Mouse (Mus musculus) adrenal gland, postnatal 14 days (tissue): ENCODE measurements around the gene 3110040M04Rik. TPM values are rescaled to one million over a fixed set of nuclear protein-coding genes. Genes with fewer than 3 reads are reported as not detected.
A peak's percentile ranks its signal among the peaks of the same experiment; 100 is the strongest.
"Not testable (repeated sequence)": the region's sequence is repeated elsewhere in the genome, so short reads cannot be mapped to it uniquely, and the experiment has no call there.

ENCODE experiments used
- DNase-seq: peaks from one replicate; pipeline ENCODE4 v3.0.0; 2021; ENCODE audit warnings: mixed read lengths
- long read RNA-seq, 2 experiments: library from polyadenylated mRNA; stranded (forward); transcript quantifications; one replicate each; pipeline ENCODE4 v2.0.0; 2021
- total RNA-seq: library from RNA; stranded (reverse); gene quantifications from 2 replicates; pipeline ENCODE4 v1.2.3, GENCODE M21; 2021

Gene 3110040M04Rik
- total RNA-seq = not detected in 2 replicates
- long read RNA-seq, experiment 1 = 0 reads
- long read RNA-seq, experiment 2 = 0 reads

DNA sequence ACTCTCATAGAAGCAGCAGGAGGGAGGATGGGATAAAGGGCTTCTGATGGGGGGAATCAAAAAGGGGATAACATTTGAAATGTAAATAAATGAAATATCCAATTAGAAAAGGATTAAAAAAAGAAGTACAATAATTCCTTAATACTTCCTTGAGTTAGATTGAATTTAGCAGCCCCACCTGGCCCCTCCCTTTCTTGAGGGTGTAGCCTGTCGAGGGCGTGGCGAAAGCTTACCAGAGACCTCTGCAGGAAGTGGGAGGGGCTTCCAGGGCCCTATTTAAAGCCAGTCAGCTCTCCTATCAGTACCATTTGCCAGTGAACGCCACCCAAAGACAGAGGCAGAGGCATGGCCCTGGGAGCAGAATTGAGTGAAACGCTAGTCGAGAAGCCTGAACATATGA lies at the start of gene 3110040M04Rik:
TSS of gene 3110040M04Rik (plus strand) at position 304 of the 400 bp plus-strand sequence.
- not testable (repeated sequence) for DNase-seq

DNA sequence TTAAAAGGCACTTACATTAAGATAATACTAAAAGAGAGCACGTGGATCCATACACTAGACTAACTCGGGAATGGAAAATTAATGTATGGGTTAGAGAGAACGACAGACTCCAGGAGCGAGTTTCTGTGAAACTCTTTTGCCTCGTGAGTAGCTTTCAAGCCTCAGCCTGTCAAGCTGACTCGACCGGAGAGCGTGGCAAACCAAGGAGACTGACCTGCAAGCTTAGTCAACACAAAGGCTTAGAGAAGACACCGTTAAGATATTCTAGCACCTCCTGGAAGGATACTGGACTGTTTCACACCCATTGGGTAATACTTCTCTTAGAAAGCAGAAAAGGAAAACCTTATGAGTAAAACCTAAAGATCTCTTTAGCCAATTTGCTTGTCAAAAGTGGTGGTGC lies 49.8 kb upstream of the 3110040M04Rik start:
- DNase-seq = not testable (repeated sequence)

DNA sequence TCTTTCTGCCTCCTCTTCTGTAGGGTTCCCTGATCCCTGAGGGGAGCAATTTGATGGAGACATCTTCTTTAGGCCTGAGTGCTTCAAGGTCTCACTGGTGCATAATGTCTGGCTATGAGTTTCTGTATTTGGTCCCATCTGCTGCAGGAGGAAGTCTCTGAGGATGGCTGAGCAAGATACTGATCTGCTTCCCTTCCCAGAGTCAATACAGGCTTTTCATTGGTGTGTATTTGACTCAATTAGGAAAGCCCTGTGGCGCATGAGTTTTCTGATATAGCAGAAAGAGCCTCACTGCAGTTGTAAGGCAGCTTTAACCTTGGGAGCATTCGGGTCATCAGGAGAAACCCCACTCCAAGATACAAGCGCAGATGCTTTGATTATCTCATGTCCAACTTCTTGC lies 47.8 kb upstream of the 3110040M04Rik start:
- DNase-seq = no peak

DNA sequence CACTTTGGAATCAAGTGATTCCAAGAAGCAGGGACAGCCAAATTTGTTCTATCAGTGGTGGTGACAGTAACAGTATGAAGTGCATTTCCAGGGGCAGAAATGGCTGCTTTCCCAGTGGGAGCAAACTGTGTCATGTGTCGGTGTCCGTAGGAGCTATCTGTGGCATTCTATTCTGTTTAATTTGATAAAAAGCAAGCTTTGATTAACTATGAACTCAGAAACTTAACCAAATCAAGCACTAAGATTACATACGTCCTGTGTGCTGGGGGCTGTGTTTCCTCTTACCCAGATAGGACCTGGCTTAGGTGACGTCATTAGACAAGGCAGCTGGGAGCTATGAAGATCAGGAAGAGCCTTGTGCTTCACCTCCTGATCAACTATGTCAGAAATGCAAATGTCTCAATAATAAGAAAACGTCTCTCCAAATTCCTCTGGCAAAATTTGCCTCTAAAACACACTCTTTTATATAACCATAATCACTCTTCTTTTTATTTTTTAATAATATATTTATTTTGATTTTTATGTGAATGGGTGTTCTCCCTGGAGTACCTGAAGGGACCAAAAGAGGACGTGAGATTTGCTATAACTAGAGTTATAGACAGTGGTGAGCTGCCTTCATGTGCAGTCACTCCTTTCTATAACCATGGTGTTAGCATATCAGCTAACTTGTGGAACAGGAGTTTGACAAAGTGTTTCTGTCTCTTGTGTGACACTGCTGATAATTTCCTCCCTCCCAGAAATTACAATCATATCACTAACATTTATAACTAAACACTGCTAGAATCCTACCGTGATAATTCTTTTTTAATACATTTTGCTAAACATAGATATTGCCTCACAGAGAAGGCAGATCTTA lies 46.9 kb upstream of the 3110040M04Rik start:
- no peak for DNase-seq

DNA sequence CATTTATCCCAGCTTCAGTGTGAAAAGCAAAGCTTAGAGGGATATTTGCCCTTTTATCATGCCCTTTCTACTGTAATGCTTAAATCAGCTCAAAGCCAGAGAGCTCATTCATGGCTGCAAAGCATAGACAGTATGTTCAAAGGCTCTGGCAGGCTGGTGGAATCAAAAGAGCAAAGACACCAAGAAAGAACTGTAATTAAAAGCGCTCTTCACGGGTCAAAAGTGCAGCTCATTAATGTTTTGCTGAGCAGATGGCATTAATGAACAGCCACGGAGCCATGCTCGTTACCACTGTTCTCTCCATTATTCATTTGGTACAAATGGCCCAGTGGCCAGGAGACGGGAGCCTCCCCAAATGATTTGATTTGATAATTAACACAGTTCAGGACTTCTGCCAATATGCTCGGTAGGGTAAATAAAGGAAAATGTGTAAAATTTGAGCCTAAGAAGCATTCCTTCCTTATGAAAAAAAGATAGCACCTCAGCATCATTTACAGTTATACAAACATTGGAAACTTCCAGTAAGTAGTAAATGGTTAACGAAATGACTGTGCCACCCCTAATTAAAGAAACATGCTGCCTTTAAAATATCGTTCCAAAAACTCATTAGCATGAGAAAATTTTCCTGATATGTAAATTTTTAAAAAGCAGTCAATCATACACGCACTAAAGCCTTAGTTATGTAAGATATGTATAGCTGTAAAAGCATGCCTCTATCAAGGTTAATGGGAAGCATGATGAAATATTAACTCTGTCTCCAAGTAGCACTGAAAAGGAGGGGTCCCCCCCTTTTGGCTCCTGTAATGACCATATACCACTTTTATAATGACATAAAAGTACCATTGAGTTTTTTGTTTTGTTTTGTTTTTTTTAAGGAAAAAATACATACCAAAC lies 45.7 kb upstream of the 3110040M04Rik start:
- no peak for DNase-seq

DNA sequence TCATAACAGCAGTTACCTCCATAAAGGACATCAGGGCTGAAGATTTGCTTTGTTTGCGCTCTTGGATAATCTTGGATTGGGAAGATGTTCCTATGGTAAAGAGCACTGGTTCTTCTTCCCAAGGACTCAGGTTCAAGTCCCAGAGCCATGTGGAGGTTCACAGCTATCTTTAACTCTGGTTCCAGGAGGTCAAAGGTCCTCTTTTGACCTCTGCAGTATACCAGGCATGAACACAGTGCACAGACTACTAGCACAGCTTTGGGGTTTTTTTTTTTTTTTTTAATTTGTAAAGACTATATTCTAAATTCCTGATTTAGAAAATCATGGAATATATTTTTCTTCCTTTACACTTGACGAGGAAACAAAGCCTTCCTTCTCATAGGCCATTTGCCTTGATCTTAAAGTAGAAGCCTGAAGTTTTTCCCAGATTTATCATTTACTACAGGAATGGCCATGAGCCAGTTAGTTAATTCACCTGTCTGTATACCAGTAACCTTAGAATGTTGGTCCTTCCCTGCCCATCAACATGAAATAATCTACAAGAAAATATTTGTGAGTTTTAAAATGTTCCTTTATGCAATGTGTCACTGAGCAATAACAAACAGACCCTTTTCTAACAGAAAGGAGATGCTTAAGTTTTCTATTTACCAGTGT lies 44.9 kb upstream of the 3110040M04Rik start:
- DNase-seq = no peak

DNA sequence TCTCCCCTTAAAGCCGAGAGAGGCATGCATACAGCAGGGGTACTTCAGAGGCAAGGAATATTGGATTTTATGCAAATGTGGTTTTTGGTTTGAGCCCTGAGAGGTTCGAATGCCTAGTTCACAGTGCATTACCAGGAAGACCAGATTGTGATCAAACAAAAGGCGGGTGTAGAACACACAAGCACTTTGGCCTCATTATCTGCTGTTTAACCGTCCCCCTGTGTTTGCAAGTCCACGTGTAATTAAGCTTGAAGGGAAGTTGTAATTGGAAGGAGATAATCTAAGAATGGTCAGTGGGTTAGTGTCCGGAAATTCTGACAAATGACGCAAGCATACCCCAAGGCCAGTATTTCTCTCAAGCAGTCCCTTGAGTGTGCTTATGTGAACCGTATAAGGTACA lies 37.9 kb upstream of the 3110040M04Rik start:
- DNase-seq = no peak

DNA sequence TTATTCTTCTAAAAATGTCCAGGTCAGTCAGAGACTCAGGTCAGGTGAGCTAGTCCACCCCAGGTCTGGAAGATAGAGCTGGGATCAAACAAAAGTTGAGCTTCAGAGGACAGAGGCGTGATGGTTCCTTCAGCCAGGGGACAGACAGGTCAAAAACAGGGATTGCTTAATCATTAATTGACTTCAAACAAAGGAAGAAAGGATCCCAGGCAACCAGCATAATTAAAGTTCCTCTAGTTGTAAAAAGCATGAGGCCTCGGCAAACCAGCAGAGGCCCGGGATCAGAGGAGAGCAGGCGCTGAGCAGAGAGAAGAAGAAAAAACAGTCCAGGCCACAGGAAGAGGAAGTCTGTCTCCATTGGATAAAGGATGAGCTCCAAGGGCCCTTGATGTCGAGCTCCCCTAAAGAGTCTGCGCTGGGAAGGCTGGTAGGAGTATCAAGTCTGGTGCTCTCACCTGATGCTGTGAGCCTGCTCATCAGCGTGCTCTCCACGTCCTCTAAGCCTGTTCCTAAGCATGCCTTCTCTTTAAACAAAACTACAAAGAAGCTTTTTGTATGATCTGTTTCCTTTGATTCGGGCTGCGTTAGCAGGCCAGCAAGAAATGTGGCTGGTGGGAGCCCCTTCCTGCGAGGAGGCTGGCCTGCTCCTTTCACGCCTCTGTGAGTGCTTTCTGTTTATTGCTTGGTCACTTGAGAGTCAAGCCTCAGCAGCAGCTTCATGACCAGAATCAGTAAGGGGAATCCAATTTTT lies 36.4 kb upstream of the 3110040M04Rik start:
- DNase-seq = no peak

DNA sequence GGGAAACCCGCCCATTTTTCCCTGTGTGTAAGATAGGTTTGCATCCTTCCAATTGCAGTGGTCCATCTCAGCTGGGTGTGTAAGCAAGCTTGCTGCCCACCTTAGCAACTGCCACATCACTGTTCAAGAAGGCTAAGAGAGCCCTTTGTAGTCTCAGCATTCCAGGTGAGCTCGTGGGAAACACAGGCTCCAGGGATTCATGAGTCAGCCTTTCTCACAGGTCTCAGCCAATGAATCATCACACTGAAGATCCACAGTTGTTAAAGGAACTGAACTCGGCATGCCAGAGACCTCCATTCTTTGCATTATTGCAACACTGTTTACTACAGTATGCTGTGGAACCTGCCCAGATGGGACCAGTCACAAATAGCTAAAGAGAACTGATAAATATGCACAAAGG lies 35.3 kb upstream of the 3110040M04Rik start:
- DNase-seq = no peak

DNA sequence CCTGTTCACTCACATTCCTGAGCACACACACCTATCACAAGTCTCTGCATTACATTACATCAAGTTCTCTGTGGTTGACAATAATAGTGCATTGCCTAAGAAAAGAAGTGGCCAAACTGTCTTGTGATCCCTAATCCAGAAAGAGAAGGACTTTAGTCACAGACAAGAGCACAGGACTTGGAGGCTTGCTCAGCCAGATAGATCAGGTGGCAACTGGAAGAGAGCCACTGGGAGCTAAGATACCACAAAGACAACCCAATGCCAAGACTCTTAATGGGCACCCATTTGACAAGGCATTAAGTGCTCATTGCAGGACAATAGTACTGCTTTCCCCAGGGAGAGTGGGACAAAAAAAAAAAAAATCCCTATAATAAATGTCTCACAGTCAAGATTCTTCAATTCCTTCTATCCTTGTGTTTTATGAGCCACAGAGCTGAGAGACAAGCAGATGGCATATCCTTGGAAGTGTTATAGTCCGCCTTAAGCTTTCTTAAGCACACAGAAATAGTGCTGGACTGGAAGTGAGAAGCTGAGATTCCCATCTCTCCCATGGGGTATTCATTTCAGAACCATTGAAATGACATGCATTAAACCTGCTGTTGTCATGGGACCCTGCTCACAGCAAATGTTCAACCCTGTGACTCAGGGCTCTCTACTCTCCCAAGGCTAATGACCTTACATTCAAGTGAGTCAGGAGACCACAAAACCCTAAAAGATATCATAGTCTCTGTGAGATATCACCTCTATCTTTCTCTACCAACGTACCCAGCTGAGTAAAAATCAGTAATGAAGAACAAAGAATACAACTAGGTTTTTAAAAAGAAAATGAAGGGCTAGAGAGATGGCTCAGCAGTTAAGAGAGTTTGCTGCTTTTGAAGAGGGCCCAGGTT lies 32.1 kb upstream of the 3110040M04Rik start:
- DNase-seq = peak; percentile 12

DNA sequence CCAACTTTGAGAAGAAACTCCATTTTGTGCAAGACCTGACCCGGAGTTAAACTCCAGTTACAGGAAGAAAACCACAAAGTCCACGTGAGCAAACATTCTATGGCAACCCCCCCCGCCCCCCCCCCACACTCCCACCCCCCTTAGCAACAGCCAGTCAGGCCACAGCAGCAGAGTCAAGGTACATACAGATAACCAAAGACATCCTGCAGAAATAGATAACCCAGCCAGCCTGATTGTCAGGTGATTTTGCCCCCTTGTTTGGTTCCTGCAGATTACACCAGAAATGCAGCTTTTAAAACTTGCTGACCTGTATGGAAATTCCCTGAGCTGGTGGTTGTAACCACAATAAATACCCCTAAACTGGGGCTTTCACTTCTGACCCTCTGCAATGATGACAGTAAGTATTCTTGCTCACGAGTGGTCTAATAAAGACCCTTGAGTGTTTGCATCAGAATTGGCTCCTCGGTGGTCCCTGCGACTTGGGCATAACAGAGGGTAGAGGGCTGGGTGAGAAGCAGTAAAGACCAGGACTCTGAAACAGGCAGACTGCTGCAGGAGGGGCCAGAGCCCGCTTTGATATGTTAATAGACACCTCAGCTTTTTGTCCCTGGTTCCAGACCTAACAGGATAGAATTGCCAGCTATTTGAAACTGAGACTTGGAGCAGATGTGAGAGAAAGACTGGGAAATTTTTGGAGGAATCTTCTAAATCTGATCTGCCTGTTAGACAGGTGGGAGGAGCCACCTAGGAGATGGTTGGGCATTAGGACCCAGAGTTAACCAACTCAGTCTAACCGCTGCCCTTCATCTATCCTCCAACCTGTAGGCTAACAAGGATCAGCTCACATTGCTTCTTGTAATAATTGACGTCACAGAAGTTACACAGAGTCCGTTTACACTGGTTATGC lies 26.6 kb upstream of the 3110040M04Rik start:
- DNase-seq = peak; percentile 32

DNA sequence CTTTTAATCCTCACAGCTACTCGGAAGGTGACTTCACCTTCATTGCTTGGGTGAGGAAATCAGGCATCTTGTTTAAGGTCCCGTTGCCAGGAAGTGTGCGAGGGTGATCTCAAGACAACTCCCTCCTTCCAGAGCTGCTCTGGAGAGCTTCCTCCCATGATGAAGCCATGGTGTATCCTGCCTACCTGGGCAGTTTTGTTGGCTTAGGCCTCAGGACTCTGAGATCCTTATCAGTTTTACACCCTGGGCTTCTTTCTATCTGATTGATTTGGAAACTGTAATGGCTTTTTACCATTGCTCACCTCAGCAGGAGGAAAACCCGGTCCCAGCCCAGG lies 26.0 kb upstream of the 3110040M04Rik start:
- no peak for DNase-seq

DNA sequence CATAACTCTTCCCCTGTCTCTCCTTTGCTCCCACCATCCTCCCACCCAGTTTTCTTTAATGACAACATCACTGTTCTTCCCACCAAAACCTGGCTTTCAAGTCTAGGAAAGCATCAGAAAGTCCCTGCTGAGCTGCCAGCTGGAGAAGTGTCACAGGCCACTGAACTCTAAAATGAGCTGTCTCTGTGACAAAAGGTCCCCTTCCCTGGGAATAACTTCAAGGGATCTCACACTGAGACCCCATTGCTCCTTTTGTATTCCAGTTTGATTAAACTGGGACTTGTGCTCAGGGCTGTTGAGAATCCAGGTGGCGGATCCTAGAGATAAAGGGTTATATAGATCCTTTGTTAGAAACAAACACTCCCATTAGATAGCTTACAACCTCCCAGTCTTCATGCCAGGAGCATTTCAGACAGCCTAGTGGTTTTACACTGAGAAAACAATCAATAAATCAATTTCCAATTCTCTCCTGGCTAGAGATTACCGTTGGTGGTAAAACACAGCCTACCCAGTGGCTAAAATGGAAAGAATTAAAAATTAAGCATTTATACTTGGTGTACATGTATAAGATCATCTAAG lies 25.3 kb upstream of the 3110040M04Rik start:
- DNase-seq = no peak

DNA sequence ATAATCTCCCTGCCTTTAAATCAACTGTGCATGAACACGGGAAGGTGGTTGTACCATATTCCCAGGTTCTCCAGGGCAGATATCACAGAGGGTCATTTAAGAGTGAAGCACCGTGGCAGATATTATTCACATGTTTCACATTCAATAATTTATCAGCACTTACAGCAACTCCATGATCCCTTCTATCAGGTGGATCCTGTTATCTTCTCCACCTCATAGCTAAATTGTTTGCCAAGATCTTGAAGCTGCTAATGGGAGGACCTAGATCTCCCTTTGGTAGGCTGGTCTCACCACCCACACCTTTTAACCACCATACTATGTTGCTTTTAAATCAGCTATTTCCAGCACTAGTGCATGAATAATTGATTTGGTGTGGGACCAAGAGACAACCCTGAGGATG lies 23.8 kb upstream of the 3110040M04Rik start:
- no peak for DNase-seq

DNA sequence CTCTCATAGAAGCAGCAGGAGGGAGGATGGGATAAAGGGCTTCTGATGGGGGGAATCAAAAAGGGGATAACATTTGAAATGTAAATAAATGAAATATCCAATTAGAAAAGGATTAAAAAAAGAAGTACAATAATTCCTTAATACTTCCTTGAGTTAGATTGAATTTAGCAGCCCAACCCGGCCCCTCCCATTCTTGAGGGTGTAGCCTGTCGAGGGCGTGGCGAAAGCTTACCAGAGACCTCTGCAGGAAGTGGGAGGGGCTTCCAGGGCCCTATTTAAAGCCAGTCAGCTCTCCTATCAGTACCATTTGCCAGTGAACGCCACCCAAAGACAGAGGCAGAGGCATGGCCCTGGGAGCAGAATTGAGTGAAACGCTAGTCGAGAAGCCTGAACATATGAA lies 21.7 kb upstream of the 3110040M04Rik start, which contains the start of gene Gm47985:
TSS of gene Gm47985 (plus strand) at position 272 of the 400 bp plus-strand sequence.
- DNase-seq = not testable (repeated sequence)

DNA sequence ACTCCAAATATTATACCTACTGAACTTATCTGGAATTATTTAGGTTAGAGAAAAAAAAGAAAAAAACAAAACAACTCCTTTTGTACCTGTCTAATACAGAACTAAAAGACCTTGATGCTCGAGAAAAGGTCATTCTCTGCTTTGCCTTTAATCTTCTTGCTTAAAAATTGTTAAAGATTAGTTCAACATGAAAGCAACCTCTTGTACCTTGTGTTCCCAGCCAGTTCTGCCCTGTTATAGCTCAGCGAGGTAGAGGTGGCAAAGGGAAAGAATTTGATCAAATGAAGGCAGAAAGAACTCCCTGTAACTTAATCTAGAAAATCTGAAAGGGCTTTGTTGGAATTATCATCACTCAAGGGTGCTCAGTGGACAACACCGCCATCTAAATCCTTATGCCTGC lies 17.7 kb upstream of the 3110040M04Rik start:
- DNase-seq = not testable (repeated sequence)

DNA sequence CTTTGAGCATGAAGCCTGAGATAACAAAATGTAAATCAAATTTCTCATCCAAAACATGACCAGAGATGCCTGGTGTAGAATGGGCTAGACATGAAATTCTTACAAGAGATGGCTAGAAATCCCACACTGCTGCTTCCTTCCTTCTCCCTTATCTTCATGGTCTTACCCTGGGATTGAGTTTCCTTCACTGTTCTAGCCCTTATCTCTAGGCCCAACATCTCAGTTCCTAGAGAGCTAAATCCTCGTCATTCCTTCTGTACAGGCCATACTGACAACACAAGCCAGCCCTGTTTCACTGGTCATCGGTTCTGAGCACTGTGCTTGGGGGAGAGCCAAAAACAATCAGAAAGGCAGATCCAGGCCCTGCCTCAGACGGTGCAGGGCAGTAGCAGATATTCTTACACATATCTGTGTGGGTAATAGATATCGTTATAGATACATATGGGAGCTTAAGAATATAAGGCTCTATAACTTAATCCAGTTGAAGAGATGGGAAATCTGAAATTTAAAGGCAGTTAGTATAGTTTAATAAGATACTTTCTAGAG lies 17.0 kb upstream of the 3110040M04Rik start:
- DNase-seq = not testable (repeated sequence)

DNA sequence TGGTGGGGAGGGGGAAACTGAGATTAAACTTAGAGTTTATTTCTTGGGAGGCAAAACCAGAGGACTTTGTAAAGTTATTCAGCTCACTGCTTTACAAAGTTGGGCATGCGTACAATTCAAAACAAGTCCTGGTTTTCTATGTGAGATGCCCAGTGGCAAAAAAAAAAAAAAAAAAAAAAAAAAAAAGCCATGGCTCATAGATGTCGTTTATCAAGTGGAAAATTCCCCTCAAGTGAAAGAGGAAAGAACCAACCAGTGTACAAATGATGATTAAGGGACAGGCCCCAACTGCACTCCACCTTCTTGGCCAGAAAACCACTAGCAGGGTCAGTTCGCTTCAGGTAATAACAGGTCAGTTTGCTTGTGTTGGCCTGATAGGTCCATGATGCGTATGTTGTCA lies 15.5 kb upstream of the 3110040M04Rik start:
- no peak for DNase-seq

DNA sequence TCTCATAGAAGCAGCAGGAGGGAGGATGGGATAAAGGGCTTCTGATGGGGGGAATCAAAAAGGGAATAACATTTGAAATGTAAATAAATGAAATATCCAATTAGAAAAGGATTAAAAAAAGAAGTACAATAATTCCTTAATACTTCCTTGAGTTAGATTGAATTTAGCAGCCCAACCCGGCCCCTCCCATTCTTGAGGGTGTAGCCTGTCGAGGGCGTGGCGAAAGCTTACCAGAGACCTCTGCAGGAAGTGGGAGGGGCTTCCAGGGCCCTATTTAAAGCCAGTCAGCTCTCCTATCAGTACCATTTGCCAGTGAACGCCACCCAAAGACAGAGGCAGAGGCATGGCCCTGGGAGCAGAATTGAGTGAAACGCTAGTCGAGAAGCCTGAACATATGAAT lies 11.8 kb upstream of the 3110040M04Rik start, which contains the start of gene Gm8947:
TSS of gene Gm8947 (plus strand) at position 302 of the 400 bp plus-strand sequence.
- DNase-seq = not testable (repeated sequence)
